Mouse (Mus musculus) induced T-regulatory cell, adult 2 months (primary cell): ENCODE measurements around the gene Adssl1.

ENCODE experiments used
- DNase-seq: peaks from one replicate; pipeline ENCODE4 v3.0.0-alpha.2; 2012; ENCODE audit warnings: low read depth

Adssl1 gene

GRCm38 (mm10) chr12:112623742-112624141, 3.9 kb downstream of the Adssl1 start:
- peak; percentile 81 for DNase-seq

- DNase-seq: no peak
Measured at GRCm38 (mm10) chr12:112625700-112626099, 5.9 kb downstream of the Adssl1 start.

- no peak for DNase-seq
Measured at GRCm38 (mm10) chr12:112626455-112626854, 6.6 kb downstream of the Adssl1 start.

- peak; percentile 50 for DNase-seq
Measured at GRCm38 (mm10) chr12:112627097-112627881, 7.4 kb downstream of the Adssl1 start.

GRCm38 (mm10) chr12:112628197-112628596, 8.4 kb downstream of the Adssl1 start:
- no peak for DNase-seq

GRCm38 (mm10) chr12:112628928-112629721, 9.3 kb downstream of the Adssl1 start:
- DNase-seq: peak; percentile 79

- no peak for DNase-seq
Measured at GRCm38 (mm10) chr12:112630029-112630428, 10.2 kb downstream of the Adssl1 start.

- no peak for DNase-seq
Measured at GRCm38 (mm10) chr12:112630796-112631195, 11.0 kb downstream of the Adssl1 start.

GRCm38 (mm10) chr12:112631472-112631871, 11.6 kb downstream of the Adssl1 start:
- no peak for DNase-seq

GRCm38 (mm10) chr12:112632084-112632777, 12.4 kb downstream of the Adssl1 start:
- no peak for DNase-seq

GRCm38 (mm10) chr12:112632907-112633306, 13.1 kb downstream of the Adssl1 start:
- no peak for DNase-seq

- peak; percentile 47 for DNase-seq
Measured at GRCm38 (mm10) chr12:112633686-112634085, 13.8 kb downstream of the Adssl1 start.

- no peak for DNase-seq
Measured at GRCm38 (mm10) chr12:112639526-112639925, 19.7 kb downstream of the Adssl1 start.

- DNase-seq: no peak
Measured at GRCm38 (mm10) chr12:112643126-112643525, 23.3 kb downstream of the Adssl1 start.

GRCm38 (mm10) chr12:112644180-112644854, 24.5 kb downstream of the Adssl1 start, which contains the start of gene Siva1:
Gene Siva1 (plus strand): TSS chr12:112644679.
- peak; percentile 98 for DNase-seq

- no peak for DNase-seq
Measured at GRCm38 (mm10) chr12:112644855-112645506, 25.1 kb downstream of the Adssl1 start.

GRCm38 (mm10) chr12:112646139-112646538, 26.3 kb downstream of the Adssl1 start:
- DNase-seq: no peak

- DNase-seq: no peak
Measured at GRCm38 (mm10) chr12:112648081-112648480, 28.2 kb downstream of the Adssl1 start.

GRCm38 (mm10) chr12:112651778-112652439, 32.1 kb downstream of the Adssl1 start:
- no peak for DNase-seq

- DNase-seq: peak; percentile 91
Measured at GRCm38 (mm10) chr12:112653157-112653824, 33.4 kb downstream of the Adssl1 start.
